Mouse (Mus musculus) c-Kit-negative CD71-positive TER-119-positive erythroid progenitor cells, embryonic 14.5 days (primary cell): Measurements from ENCODE around the gene Cfap58.

ENCODE experiments used
- DNase-seq: peaks from one replicate; pipeline ENCODE4 v3.0.0-alpha.2; 2013; ENCODE audit warnings: low read depth, low spot score

Gene Cfap58

DNA sequence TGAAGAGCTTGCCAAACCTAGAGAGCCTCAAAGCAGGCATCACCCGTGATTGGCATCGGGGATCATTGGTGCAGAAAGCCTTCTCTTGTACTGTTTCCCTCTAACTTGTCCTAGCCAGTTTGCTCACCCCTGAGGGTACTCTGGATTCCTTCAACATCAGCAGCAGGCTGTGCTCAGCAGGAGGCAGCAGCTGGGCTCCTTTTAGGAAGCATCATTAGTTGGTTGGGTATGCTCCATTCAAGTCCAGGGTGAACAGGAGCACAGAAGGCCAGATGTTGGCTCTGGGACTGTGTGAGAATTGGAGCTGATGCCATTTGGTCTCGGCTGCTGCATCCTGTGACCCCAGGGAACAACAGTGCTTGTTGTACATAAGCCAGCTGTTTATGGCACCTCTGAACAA, 142.2 kb downstream of the Cfap58 start:
- DNase-seq, result no peak

DNA sequence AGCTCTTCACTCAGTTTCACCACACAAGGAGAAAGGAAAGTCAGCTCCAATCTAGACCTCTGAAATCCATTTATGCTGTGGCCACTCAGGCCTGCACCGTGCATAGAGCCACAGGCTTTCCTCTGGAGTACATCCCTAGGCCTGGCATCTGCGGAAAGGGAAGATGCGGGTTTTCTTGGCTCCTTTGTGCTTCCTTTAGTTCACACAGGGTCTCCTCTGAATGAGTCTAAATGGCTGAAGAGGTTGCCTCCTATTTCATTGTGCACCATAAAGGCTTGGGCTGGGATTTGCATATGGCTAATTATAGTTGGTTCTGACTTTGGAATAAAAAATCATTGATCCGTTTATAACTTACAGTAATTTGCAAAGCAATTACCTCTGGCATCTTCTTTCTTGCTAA, 144.0 kb downstream of the Cfap58 start:
- DNase-seq, result no peak
